Mouse (Mus musculus): Measurements from ENCODE around the gene Usp47. TPM values are rescaled to one million over a fixed set of nuclear protein-coding genes. Genes with fewer than 3 reads are reported as not detected.
A peak's percentile ranks its signal among the peaks of the same experiment; 100 is the strongest.

Usp47 gene
- polyA plus RNA-seq, 1 experiment from 2014 or later, result 110 TPM

DNA sequence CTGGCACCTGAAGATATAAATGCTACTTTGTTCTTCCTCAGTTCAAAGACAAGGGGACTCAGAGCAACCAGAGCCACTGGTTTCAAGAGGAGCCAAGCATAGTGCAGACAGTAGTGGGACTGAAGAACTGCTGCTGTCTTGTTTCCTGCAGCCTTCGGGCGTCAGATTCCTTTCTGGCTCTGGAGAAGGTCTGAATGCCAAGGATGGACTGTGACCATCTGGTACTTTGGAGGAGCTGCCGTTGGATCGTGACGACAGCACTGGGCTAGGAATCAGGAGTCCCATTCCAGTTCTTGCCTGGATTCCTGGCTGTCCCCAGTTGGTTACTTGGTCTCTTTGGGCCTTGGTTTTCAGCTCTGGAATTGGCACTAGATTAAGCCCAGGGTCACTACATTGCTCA, 11.2 kb upstream of the Usp47 start:
- WGBS, result 69% methylated on average over 5 of the region's 5 CpGs
- no peak for ATAC-seq (ENCODE audit: low FRiP score)
- Histone ChIP-seq H3K27me3 (no peaks in the 10 kb centered on the region), H3K4me1 (no peaks in the 10 kb centered on the region), H3K9ac (no peak overlapping the region), H3K4me2 (replicated peaks) (no peak overlapping the region), H3K36me3 (no peaks in the 10 kb centered on the region), H3K27ac (no peak overlapping the region), H3K9me3 (replicated peaks) (no peaks in the 10 kb centered on the region), H3K4me3 (no peak overlapping the region)

DNA sequence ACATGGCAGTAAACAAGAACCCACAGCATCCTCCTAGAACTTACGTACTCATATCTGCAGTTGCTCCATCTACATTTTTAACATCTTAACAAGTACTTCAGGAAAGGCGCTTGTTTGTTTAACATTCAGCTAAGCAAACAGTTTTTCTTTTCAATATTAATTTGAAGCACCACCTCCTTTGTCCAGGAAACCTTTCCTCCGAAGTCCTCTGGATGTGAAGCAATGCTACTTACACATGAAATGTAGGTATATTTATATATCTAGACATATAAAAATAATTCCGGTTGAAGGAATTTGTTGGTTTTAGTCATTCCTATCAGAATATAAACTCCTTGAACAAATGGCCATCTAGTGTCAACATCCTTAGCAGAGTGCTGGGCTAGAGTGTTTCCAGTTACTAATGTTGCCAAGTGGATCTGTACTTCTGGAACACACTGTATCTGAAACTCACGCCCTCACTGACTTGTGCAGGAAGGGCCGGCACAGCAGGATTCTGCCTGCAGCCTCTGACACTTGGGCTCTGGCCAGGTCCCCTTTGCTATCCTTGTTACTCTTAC, 10.6 kb upstream of the Usp47 start:
- Histone ChIP-seq H3K27me3 (no peaks in the 10 kb centered on the region), H3K9ac (no peak overlapping the region), H3K4me3 (no peak overlapping the region), H3K4me2 (replicated peaks) (no peak overlapping the region), H3K36me3 (no peaks in the 10 kb centered on the region), H3K9me3 (replicated peaks) (no peaks in the 10 kb centered on the region), H3K27ac (no peak overlapping the region), H3K4me1 (no peaks in the 10 kb centered on the region)
- ATAC-seq (ENCODE audit: low FRiP score), result no peak
- 86% methylated on average over 6 of the region's 6 CpGs for WGBS

DNA sequence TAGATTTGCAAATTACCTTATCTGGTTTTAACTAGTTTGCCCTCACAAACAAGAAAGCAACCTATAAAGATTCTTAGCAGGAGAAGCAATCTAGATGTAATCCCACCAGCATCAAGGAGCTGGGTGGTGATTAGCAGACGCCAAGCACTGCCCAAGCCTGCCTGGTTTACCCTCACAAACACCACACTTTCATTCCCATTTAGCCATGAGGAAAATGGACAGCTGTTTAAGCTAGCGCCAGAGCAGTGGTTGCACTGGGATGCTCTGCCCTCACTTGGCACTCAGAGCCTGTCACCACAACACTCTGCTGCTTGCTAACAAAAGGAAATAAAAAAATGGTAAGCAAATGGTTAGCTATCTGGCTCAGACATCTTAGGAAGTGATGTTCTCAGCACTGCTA, 9.2 kb upstream of the Usp47 start:
- H3K4me1 ChIP-seq, result no peaks in the 10 kb centered on the region
- ATAC-seq (ENCODE audit: low FRiP score), result no peak
- H3K4me2 ChIP-seq (replicated peaks), result no peak overlapping the region
- no peak overlapping the region for H3K9ac ChIP-seq
- WGBS, result 71% methylated on average over 2 of the region's 2 CpGs
- H3K36me3 ChIP-seq, result no peaks in the 10 kb centered on the region
- H3K27ac ChIP-seq, result no peak overlapping the region
- no peaks in the 10 kb centered on the region for H3K27me3 ChIP-seq
- no peaks in the 10 kb centered on the region for H3K9me3 ChIP-seq (replicated peaks)
- no peak overlapping the region for H3K4me3 ChIP-seq

DNA sequence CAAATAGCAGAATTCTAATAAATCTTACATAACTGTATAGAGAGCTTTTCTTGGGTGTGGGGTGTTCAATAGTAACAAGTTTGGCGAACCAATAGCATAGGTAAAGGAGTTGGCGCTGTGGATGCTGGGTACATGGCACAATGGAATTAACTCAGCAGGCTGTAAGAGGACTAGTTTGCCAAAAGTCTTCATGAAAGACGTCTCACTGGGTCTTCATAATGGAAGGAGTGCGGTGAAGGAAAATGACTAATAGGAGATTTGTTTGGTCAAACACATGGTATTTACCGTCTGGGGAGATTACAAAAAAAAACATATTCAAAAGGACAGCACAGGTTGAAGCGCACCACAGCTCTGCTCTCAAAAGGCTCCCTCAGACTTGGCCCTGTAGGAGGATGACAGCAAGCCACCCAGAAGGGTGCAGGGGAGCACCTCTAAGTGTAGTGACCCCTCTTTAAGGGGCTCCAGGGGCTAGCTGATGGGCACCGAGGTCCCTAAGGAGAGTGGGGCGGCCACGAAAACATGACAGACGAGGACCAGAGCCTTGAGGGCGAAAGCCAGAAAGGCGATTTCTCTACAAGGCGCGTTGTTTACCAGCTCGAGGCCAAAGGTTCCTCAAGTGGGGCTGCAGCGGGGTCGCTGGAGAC, 676 bp upstream of the Usp47 start:
- H3K4me3 ChIP-seq, result peak overlapping the region; percentile 89
- 13% methylated on average over 17 of the region's 17 CpGs for WGBS
- peak; percentile 66 for ATAC-seq (ENCODE audit: low FRiP score)
- H3K9me3 ChIP-seq (replicated peaks), result no peaks in the 10 kb centered on the region
- H3K27me3 ChIP-seq, result no peaks in the 10 kb centered on the region
- peak overlapping the region; percentile 94 for H3K9ac ChIP-seq
- H3K4me1 ChIP-seq, result peaks cover 29% of the 10 kb centered on the region
- H3K36me3 ChIP-seq, result no peaks in the 10 kb centered on the region
- peak overlapping the region; percentile 81 for H3K4me2 ChIP-seq (replicated peaks)
- peak overlapping the region; percentile 99 for H3K27ac ChIP-seq

DNA sequence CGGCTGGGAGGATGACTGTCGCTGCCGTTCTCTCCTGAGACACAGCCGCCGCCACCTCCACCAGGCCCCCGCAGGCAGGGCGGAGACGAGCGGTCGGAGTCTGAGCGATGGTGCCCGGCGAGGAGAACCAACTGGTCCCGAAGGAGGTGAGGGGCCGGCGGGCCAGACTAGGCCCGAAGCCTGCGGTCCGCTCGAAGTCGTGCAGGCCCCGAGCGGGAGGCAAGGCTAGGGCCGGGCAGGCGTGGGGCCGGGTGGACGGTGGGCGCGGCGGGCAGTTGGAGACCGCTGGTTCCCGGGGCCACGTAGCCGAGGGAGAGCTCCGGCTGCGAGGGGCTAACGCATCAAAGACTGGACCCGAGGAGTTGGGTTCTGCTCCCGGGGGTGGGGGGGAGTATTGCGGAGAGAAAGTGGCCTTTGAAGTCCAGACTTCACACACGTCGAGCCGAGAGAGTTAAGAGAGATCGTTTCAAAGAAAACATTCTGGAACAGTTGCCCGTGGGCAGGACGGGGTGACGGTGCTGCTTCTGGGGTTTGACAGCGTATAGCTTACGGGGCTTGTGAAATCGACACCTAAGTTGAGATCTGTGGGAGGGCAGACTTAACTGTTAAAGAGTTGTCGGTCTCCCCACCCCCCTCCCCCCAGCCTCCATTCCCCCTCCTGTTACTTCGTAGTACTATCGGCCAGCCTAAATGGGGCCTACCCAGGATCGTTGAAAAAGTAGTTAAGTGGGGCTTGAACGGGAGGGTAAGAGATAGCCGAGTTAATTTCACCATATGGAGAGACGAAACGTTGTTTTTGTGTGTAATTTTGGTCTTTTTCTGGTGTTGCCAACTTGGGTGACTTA, 519 bp downstream of the Usp47 start:
- Histone ChIP-seq H3K9ac (peak overlapping the region; percentile 94), H3K27me3 (no peaks in the 10 kb centered on the region), H3K9me3 (replicated peaks) (no peaks in the 10 kb centered on the region), H3K4me2 (replicated peaks) (peak overlapping the region; percentile 81), H3K36me3 (no peaks in the 10 kb centered on the region), H3K4me3 (peak overlapping the region; percentile 89), H3K4me1 (peaks cover 29% of the 10 kb centered on the region), H3K27ac (peak overlapping the region; percentile 99)
- peak; percentile 88 for ATAC-seq (ENCODE audit: low FRiP score)
- under 1% methylated on average over 58 of the region's 58 CpGs for WGBS

DNA sequence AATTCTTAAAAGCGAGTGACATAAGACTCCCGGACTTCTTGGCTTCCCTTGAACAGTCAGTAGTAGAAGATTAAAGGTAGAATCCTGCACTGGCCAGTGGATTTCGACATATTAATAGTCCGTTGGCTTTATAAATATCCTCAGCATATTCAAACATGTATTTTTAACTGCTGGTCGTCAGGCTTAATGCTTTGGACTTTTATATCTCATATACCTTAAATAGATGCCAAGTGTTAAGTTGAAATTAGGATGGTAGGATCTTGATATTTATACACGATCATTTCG, 1.1 kb downstream of the Usp47 start:
- peak overlapping the region; percentile 99 for H3K27ac ChIP-seq
- 38% methylated on average over 7 of the region's 7 CpGs for WGBS

DNA sequence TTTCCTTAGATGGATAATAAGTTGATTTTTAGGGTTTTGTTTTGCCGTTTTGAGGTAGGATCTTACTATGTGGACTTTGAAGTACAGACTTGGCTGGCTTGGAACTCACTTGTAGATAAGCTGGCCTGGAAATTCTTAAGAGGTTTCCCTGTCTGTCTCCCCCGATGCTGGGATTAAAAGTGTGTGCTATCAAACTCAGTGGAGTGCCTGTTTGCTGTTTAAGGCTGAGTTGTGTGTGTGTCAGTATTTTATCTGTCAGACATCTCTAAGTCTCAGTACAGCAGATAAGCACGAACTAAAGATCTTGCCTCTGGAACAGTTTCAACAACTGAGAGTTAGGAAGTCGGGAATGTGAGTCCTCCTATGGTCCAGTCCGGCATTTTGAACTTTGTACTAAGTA, 1.6 kb downstream of the Usp47 start:
- ATAC-seq (ENCODE audit: low FRiP score), result no peak

More for the DNA sequence above, 1.1 kb downstream of the Usp47 start:
- Histone ChIP-seq H3K4me2 (replicated peaks) (peak overlapping the region; percentile 81), H3K4me1 (peaks cover 29% of the 10 kb centered on the region), H3K9me3 (replicated peaks) (no peaks in the 10 kb centered on the region), H3K4me3 (peak overlapping the region; percentile 89), H3K27me3 (no peaks in the 10 kb centered on the region), H3K9ac (peak overlapping the region; percentile 94), H3K36me3 (no peaks in the 10 kb centered on the region)
- no peak for ATAC-seq (ENCODE audit: low FRiP score)

DNA sequence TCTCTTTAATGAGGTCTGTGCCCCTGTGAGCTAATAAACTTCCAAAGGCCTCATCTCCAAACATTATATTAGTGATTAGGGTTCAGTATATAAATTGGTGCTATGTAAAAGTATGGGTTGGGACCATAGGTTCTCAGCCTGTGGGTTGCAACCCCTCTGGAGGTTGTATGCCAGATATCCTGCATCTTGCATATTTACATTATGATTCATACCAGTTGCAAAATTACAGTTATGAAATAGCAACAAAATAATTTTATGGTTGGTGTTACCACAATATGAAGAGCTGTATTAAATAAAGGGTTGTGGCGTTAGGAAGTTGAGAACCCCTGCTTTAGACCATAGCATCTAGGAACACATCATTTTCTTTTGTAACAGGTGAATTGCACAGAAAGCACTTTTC, 7.3 kb downstream of the Usp47 start:
- ATAC-seq (ENCODE audit: low FRiP score), result no peak
- WGBS, result 100% methylated on average over 1 of the region's 1 CpGs
- H3K9ac ChIP-seq, result no peak overlapping the region
- H3K9me3 ChIP-seq (replicated peaks), result no peaks in the 10 kb centered on the region
- no peaks in the 10 kb centered on the region for H3K36me3 ChIP-seq
- no peaks in the 10 kb centered on the region for H3K27me3 ChIP-seq
- peaks cover 12% of the 10 kb centered on the region for H3K4me1 ChIP-seq
- no peak overlapping the region for H3K4me3 ChIP-seq
- no peak overlapping the region for H3K27ac ChIP-seq
- no peak overlapping the region for H3K4me2 ChIP-seq (replicated peaks)

More for the DNA sequence above, 1.6 kb downstream of the Usp47 start:
- Histone ChIP-seq H3K4me2 (replicated peaks) (peak overlapping the region; percentile 81), H3K36me3 (no peaks in the 10 kb centered on the region), H3K4me3 (peak overlapping the region; percentile 89), H3K9ac (peak overlapping the region; percentile 94), H3K27me3 (no peaks in the 10 kb centered on the region), H3K27ac (no peak overlapping the region), H3K9me3 (replicated peaks) (no peaks in the 10 kb centered on the region), H3K4me1 (peaks cover 29% of the 10 kb centered on the region)
- 40% methylated on average over 5 of the region's 5 CpGs for WGBS

DNA sequence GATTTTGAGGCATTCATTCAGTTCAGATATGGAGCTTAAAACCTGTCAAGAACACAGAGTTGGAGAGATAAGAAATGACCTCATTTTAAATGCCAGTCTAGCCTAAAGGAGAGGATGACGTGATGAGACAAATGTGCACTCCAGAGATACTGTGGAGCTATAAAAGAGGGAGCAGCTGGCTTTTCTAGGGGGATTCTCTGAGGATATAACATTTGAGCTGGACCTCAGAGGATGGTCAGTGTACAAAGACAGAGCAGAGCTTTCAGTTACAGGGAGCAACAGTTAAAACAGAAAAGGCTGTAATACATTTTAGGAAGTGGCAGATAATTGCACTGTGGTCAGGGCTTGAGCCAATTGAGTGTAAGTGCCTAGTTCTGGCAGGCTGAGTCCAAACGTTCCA, 12.5 kb downstream of the Usp47 start:
- Histone ChIP-seq H3K4me3 (no peak overlapping the region), H3K36me3 (no peaks in the 10 kb centered on the region), H3K27me3 (no peaks in the 10 kb centered on the region), H3K4me1 (no peaks in the 10 kb centered on the region), H3K9me3 (replicated peaks) (no peaks in the 10 kb centered on the region), H3K4me2 (replicated peaks) (no peak overlapping the region), H3K27ac (no peak overlapping the region), H3K9ac (no peak overlapping the region)
- no peak for ATAC-seq (ENCODE audit: low FRiP score)
- 51% methylated on average over 2 of the region's 2 CpGs for WGBS

DNA sequence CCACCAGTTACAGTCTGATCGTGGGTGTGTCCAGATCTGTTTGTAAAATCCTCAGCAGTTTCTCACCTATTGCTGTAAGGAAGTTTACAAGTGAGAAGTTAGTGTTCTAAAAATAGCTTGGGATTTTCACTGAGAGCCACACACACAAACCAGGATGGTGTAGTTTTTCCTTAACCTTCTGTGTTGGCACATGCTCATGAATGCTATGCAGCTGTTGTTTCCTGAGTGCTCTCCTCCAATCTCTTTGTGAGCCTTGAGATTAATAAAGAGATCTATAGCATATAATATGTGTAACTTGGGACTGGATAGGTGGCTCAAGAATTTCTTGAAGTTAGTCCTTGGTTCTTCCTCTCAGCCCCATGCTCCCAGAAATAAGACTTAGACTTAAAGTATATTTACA, 13.3 kb downstream of the Usp47 start:
- WGBS, result 89% methylated on average over 1 of the region's 1 CpGs

DNA sequence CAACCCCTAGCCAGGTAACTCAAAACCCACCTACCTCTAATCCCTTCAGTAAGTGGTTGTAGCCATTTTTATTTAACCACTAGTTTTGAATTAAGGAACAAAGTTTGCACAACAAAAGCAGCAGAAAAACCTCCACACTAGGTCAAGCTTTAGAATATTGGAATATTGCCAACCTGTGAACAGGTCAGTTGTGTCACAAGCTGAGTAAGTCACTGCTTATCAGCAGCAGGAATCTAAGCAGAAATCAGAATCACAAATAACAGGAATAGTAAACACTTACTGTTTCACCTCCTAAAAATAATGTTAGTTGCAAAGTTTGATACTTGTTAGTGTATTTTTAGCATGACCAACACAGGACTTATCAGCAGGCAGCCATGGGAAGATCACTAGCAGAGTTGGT, 17.0 kb downstream of the Usp47 start:
- Histone ChIP-seq H3K4me1 (no peaks in the 10 kb centered on the region), H3K36me3 (no peaks in the 10 kb centered on the region), H3K9ac (no peak overlapping the region), H3K4me3 (no peak overlapping the region), H3K27me3 (no peaks in the 10 kb centered on the region), H3K9me3 (replicated peaks) (no peaks in the 10 kb centered on the region), H3K4me2 (replicated peaks) (no peak overlapping the region), H3K27ac (no peak overlapping the region)
- ATAC-seq (ENCODE audit: low FRiP score), result no peak

More for the DNA sequence above, 13.3 kb downstream of the Usp47 start:
- no peak for ATAC-seq (ENCODE audit: low FRiP score)
- no peak overlapping the region for H3K4me2 ChIP-seq (replicated peaks)
- no peaks in the 10 kb centered on the region for H3K4me1 ChIP-seq
- H3K9ac ChIP-seq, result no peak overlapping the region
- no peaks in the 10 kb centered on the region for H3K27me3 ChIP-seq
- H3K27ac ChIP-seq, result no peak overlapping the region
- no peaks in the 10 kb centered on the region for H3K9me3 ChIP-seq (replicated peaks)
- H3K4me3 ChIP-seq, result no peak overlapping the region
- no peaks in the 10 kb centered on the region for H3K36me3 ChIP-seq

DNA sequence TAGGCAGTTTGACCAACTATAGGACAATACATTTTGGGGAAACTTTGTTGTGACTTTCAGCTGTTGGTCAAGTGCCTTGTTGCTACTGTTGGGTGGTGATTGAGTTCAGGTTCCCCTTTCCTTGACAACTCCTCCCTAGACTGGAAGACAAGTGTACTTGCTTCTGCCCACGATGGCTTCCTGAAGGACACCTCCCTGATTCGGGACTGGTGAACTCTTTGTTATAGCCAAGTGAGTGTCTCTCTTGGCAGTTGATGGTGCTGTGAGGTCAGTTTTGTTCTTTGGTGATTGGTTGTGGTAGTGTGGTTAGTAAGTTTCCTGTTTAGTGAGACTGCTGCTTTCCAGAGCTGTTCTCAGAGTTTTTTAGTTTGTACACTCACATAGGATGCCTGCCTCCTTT, 19.5 kb downstream of the Usp47 start:
- H3K9ac ChIP-seq, result no peak overlapping the region
- H3K9me3 ChIP-seq (replicated peaks), result no peaks in the 10 kb centered on the region
- no peaks in the 10 kb centered on the region for H3K27me3 ChIP-seq
- no peaks in the 10 kb centered on the region for H3K4me1 ChIP-seq
- H3K4me2 ChIP-seq (replicated peaks), result no peak overlapping the region
- WGBS, result 81% methylated on average over 2 of the region's 2 CpGs
- ATAC-seq (ENCODE audit: low FRiP score), result no peak
- no peak overlapping the region for H3K27ac ChIP-seq
- no peak overlapping the region for H3K4me3 ChIP-seq
- no peaks in the 10 kb centered on the region for H3K36me3 ChIP-seq

DNA sequence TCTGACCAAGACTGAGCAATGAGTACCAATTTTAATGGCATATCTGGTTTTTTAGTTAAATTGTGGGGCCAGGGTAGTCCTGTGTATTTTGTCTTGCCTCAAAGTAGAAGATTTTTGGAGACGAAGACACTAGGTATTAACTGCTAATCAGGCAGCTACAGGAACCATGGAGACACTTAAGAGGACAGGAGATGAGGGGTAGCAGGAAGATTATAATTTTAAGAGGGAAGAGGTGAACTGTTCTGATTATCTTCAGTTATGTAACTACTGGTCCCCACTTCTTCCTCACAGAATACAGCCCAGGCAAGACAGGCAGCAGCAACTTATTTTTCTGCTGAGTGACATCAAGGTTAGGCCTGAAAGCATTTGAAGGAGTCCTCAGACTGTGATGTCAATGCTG, 21.9 kb downstream of the Usp47 start:
- H3K4me3 ChIP-seq, result no peak overlapping the region
- H3K36me3 ChIP-seq, result no peaks in the 10 kb centered on the region
- H3K27me3 ChIP-seq, result no peaks in the 10 kb centered on the region
- no peaks in the 10 kb centered on the region for H3K4me1 ChIP-seq
- H3K9ac ChIP-seq, result no peak overlapping the region
- ATAC-seq (ENCODE audit: low FRiP score), result no peak
- no peaks in the 10 kb centered on the region for H3K9me3 ChIP-seq (replicated peaks)
- H3K27ac ChIP-seq, result no peak overlapping the region
- WGBS, result 96% methylated on average over 1 of the region's 1 CpGs
- no peak overlapping the region for H3K4me2 ChIP-seq (replicated peaks)
